Mouse (Mus musculus): ENCODE measurements at regions not wholly inside any gene's neighbourhood (a gene's known extent, or its start where the extent isn't known, plus 50 kb on each side); places are given as distances from the start of the nearest gene placed in this dataset.

GRCm38 (mm10) chr14:9389180-9389579, 723.1 kb upstream of the 4930452B06Rik start:
- no peak for DNase-seq (ENCODE audit: low spot score in 2 of 2)

Measured in layer of hippocampus, adult 18-20 months (tissue).